Mouse (Mus musculus) naive thymus-derived CD4-positive, alpha-beta T cell, adult 2 months (primary cell): ENCODE results near the gene Olfr1221.
"Not testable (repeated sequence)": the region's sequence is repeated elsewhere in the genome, so short reads cannot be mapped to it uniquely, and the experiment has no call there.

Experiments
- DNase-seq: peaks from one replicate; pipeline ENCODE4 v3.0.0-alpha.2; 2011; ENCODE audit warnings: low read depth

Olfr1221 gene

DNA sequence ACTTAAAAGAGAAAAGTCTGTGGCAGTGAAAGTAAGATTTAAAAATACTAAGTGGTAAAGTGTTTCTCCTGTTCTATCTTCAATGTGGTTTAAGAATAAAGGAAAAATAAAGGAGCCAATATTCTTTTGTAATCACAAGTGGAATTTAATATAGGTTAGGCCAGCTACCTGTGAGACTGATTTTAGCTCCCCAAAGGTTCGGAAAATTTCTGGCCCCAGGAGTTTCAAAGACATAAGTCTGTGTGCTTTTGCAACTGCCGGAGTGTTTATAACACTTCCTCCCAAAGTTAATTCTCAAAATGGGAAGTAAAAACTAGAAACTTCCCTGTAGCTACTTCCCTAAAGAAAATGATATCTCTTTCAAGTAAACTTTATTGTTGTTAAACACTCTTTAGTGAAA, at the start of gene Olfr1221:
Gene Olfr1221 (minus strand): TSS at position 101 of the 400 bp plus-strand sequence.
- DNase-seq, result no peak

DNA sequence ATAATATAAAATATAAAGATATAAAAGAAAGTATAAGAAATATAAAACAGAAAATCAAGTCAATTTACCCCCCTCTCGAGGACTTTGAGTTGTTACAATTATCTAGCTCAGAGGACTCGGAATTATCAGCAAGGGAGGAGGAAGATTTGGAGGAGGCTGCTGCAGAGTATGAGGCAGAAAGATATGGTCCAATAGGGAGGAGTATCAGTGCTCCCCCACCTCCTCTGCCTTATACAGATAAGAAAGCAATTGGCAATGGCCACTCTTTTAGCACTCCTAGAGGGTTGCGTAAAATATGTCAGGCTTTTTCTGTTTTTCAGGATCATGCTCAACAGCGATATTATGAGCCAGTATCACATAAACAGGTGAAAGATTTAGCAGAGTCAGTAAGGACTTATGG, 47.6 kb upstream of the Olfr1221 start:
- not testable (repeated sequence) for DNase-seq

GRCm38 (mm10) chr2:89163991-89164390, 46.9 kb upstream of the Olfr1221 start, which contains the start of gene Olfr1224-ps1:
TSS of gene Olfr1224-ps1 (minus strand) at chr2:89164091.
- not testable (repeated sequence) for DNase-seq

DNA sequence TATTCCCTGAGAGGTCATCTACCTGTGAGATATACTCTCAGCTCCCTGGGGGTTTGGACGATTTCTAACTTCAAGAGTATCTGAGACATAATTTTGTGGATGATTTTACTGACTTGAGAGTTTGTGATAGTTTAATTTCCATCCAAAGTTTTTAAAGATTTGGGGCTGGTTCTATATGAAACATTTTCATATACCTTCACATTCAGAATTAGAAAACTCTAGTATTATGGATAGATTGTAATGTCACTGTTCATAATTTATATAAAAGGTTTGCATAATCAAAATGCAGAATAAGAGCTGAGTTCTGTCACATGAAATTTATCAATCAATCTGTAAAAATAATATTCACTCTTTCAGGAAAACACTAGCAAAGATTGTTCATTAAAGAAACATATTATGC, 34.4 kb upstream of the Olfr1221 start, which contains the start of gene Olfr1223:
Gene Olfr1223 (minus strand): TSS at position 101 of the 400 bp plus-strand sequence.
- DNase-seq, result no peak

DNA sequence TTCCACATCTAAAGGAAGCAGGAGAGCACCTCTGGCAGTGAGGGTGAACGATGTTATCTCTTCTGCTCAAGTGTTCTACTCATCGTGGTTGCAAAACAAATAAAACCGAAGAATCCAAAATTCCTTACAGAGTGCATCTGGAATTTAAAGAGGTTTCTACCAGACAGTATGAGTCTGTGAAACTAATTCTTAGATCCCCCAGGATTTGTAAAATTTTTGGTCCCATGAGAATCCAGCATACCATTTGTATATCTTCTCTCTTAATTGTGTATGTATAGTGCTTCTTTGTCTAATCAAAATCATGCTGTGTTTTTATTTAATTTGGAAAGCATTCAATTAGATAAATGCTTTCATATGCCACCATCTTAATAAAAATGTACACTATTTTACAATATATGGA, 15.9 kb upstream of the Olfr1221 start, which contains the start of gene Olfr1222:
Gene Olfr1222 (minus strand): TSS at position 101 of the 400 bp plus-strand sequence.
- DNase-seq, result no peak

DNA sequence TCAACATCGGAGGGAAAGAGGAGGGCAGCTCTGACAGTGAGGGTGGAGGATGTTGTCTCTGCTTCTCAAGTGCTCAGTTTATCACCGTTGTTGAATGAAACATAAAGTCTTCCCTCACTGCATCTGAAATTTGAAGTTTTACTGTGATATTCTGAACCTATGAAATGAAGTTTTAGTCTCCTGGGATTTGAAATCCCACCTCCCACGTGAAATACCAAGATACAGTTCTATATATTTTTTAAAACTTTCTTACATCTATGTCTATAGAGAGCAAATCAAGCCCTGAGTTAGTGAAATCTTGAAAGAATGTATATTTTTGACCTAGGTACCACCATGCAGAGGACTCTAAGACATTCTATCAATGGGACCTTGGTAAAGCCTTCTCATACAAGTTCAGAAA, 10.3 kb downstream of the Olfr1221 start, which contains the start of gene Olfr1220:
Gene Olfr1220 (minus strand): TSS at position 101 of the 400 bp plus-strand sequence.
- DNase-seq, result no peak

GRCm38 (mm10) chr2:89105651-89106050, 11.4 kb downstream of the Olfr1221 start:
- no peak for DNase-seq

DNA sequence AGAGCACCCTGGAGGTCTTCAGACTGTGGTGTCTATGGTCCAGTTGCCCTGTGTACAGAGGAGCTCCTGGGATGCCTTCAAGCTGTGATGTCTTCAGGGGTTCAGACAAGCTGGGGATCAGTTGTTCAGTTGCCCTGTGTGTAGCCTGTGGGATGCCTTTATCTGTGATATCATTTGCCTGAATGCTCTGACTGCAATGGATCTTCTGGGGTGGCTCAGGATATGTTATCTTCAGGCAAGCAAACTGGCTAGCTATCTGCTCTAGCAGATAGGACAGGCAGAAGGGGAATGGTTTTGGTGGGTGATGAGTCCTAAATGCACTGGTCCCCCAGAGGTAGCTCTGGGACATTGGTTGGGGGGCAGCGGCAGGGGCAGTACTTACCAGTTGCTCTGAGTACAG, 23.2 kb downstream of the Olfr1221 start:
- no peak for DNase-seq

GRCm38 (mm10) chr2:89083413-89083812, 33.7 kb downstream of the Olfr1221 start, which contains the start of gene Olfr1219:
TSS of gene Olfr1219 (minus strand) at chr2:89083513.
- DNase-seq, result no peak

DNA sequence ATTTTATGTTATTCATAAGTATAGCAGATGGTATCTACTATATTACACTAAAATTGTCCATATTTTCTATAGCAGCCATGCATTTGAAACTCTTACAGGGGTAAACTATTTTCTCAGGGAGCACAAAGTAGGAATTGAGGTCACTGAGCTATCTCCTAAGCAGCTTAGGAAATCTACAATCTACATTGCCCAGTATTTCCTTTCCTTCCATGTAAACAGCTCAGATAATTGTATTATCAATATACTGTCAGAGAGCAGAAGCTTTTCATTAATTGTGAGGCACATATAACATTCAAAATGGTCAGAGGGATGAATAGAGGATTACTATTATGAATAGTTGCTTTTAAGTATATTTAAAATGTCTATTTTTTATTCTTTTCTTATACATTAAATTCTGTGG, 35.6 kb downstream of the Olfr1221 start:
- DNase-seq, result no peak

DNA sequence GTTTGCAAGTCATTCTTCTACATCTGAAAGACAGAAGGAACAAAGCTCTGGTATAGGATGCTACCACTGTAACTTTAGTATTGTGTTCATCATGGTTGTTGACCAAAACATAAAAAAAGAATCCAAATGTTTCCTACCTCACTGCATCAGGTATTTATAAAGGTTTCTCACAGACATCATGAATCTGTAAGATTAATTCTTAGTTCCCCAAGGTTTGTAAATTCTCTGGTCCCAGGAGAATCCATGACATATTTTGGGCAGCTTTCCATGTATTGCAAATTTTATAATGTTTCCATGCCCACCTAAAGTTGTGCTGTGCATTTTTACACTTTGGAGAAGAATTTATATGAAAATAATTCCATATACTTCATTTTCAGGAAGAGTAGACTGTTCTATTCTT, 56.0 kb downstream of the Olfr1221 start, which contains the start of gene Olfr1218:
Gene Olfr1218 (minus strand): TSS at position 101 of the 400 bp plus-strand sequence.
- DNase-seq, result no peak
